Mouse (Mus musculus) spleen, adult 2 months (tissue): ENCODE data around the gene Mff. TPM values are rescaled to one million over a fixed set of nuclear protein-coding genes. Genes with fewer than 3 reads are reported as not detected.
A peak's percentile ranks its signal among the peaks of the same experiment; 100 is the strongest.

Source experiments
- DNase-seq, 2 experiments: peaks; one replicate each; pipeline versions ENCODE4 v3.0.0 to v3.0.0-alpha.2; 2012 to 2021; ENCODE audit warnings: low spot score in 2 of 2, low read depth in 1 of 2
- H3K27ac ChIP-seq: fragments of 200-500 bp; 2 replicates; pipeline ENCODE4 v1.5.1; 2012; ENCODE audit warnings: low read length, inconsistent platforms; ENCODE audit not compliant: insufficient read depth
- H3K27me3 ChIP-seq: fragments of 200-500 bp; 2 replicates; pipeline ENCODE4 v1.6.1; 2012; ENCODE audit warnings: mild to moderate bottlenecking, moderate library complexity, low read length, inconsistent platforms; ENCODE audit not compliant: control insufficient read depth, insufficient read depth
- H3K36me3 ChIP-seq: fragments of 200-500 bp; 2 replicates; pipeline ENCODE4 v1.6.1; 2012; ENCODE audit warnings: mild to moderate bottlenecking, low read length, inconsistent platforms; ENCODE audit not compliant: control insufficient read depth, insufficient read depth
- H3K4me1 ChIP-seq: fragments of 200-500 bp; 2 replicates; pipeline ENCODE4 v1.6.1; 2011; ENCODE audit warnings: inconsistent platforms; ENCODE audit not compliant: control insufficient read depth, insufficient read depth, insufficient read length
- H3K4me3 ChIP-seq: fragments of 200-500 bp; 2 replicates; pipeline ENCODE4 v1.5.1; 2011; ENCODE audit warnings: mild to moderate bottlenecking, inconsistent platforms; ENCODE audit not compliant: insufficient read depth, insufficient read length; ENCODE audit errors: extremely low read depth
- CTCF ChIP-seq: fragments of 200-500 bp; IDR thresholded peaks from 2 replicates; pipeline ENCODE4 v1.5.1; 2011; ENCODE audit warnings: mild to moderate bottlenecking, inconsistent platforms; ENCODE audit not compliant: insufficient read depth, insufficient read length, insufficient replicate concordance; ENCODE audit errors: extremely low read depth
- POLR2A ChIP-seq: fragments of 200-500 bp; IDR thresholded peaks from 2 replicates; pipeline ENCODE4 v1.6.1; 2011; ENCODE audit warnings: low read depth, low read length, inconsistent platforms
- WGBS: fragments of 180-500 bp; shearing (Covaris S2); methylation state at CpG from one replicate; pipeline ENCODE4 v1.1.7; 2018; 5-methylcytosine and 5-hydroxymethylcytosine counted together
- polyA plus RNA-seq: library from polyadenylated mRNA; depleted of rRNA; stranded (reverse); fragments of >200 nt; gene quantifications from 2 replicates; pipeline ENCODE4 v1.2.3, GENCODE M21; 2012

The Mff gene
- polyA plus RNA-seq, 1 experiment: 34.8 TPM

GRCm38 (mm10) chr1:82787414-82787813 lies 62.7 kb downstream of the Mff start:
- 13% methylated on average over 2 of the region's 2 CpGs for WGBS
- H3K4me1 ChIP-seq: no peaks in the 10 kb centered on the region
- H3K4me3 ChIP-seq: no peak overlapping the region
- TF ChIP-seq CTCF (peak; percentile 57; the same call in 1 of the 2 replicates), POLR2A (no peak)
- no peaks in the 10 kb centered on the region for H3K27me3 ChIP-seq
- peak; percentile 1 to 11 for DNase-seq
- no peak overlapping the region for H3K27ac ChIP-seq
- no peaks in the 10 kb centered on the region for H3K36me3 ChIP-seq

- Histone ChIP-seq H3K27me3 (no peaks in the 10 kb centered on the region), H3K36me3 (no peaks in the 10 kb centered on the region), H3K27ac (no peak overlapping the region), H3K4me3 (no peak overlapping the region), H3K4me1 (no peaks in the 10 kb centered on the region)
- 82% methylated on average over 7 of the region's 7 CpGs for WGBS
- TF ChIP-seq POLR2A (no peak), CTCF (no peak)
- no peak for DNase-seq
Observed at GRCm38 (mm10) chr1:82788070-82788469, 63.4 kb downstream of the Mff start.

- Histone ChIP-seq H3K4me1 (peaks cover 5% of the 10 kb centered on the region; the same call in 1 of the 2 replicates), H3K36me3 (no peaks in the 10 kb centered on the region), H3K27ac (no peak overlapping the region), H3K4me3 (no peak overlapping the region), H3K27me3 (no peaks in the 10 kb centered on the region)
- WGBS: 92% methylated on average over 11 of the region's 11 CpGs
- no peak for TF ChIP-seq CTCF
- TF ChIP-seq POLR2A: no peak
- DNase-seq: no peak
Observed at GRCm38 (mm10) chr1:82791105-82791504, 66.4 kb downstream of the Mff start.

GRCm38 (mm10) chr1:82792238-82792637 lies 67.5 kb downstream of the Mff start:
- no peak for DNase-seq
- Histone ChIP-seq H3K4me3 (no peak overlapping the region), H3K4me1 (peaks cover 5% of the 10 kb centered on the region; the same call in 1 of the 2 replicates), H3K36me3 (no peaks in the 10 kb centered on the region), H3K27ac (no peak overlapping the region), H3K27me3 (no peaks in the 10 kb centered on the region)
- TF ChIP-seq POLR2A (no peak), CTCF (no peak)
- WGBS: 92% methylated on average over 6 of the region's 6 CpGs

GRCm38 (mm10) chr1:82793110-82793509 lies 68.4 kb downstream of the Mff start:
- WGBS: 71% methylated on average over 3 of the region's 3 CpGs
- no peak overlapping the region for H3K27ac ChIP-seq
- no peak for DNase-seq

GRCm38 (mm10) chr1:82793986-82794385 lies 69.3 kb downstream of the Mff start:
- TF ChIP-seq POLR2A (no peak), CTCF (no peak)
- Histone ChIP-seq H3K27me3 (no peaks in the 10 kb centered on the region), H3K36me3 (no peaks in the 10 kb centered on the region), H3K4me1 (peaks cover 5% of the 10 kb centered on the region; the same call in 1 of the 2 replicates), H3K27ac (no peak overlapping the region), H3K4me3 (no peak overlapping the region)
- WGBS: 91% methylated on average over 4 of the region's 4 CpGs
- no peak for DNase-seq

More at GRCm38 (mm10) chr1:82793110-82793509, 68.4 kb downstream of the Mff start:
- Histone ChIP-seq H3K4me3 (no peak overlapping the region), H3K4me1 (peaks cover 5% of the 10 kb centered on the region; the same call in 1 of the 2 replicates), H3K36me3 (no peaks in the 10 kb centered on the region), H3K27me3 (no peaks in the 10 kb centered on the region)
- no peak for TF ChIP-seq CTCF
- no peak for TF ChIP-seq POLR2A

GRCm38 (mm10) chr1:82795211-82795610 lies 70.5 kb downstream of the Mff start:
- Histone ChIP-seq H3K4me3 (no peak overlapping the region), H3K36me3 (no peaks in the 10 kb centered on the region), H3K27me3 (no peaks in the 10 kb centered on the region), H3K27ac (no peak overlapping the region), H3K4me1 (peaks cover 5% of the 10 kb centered on the region; the same call in 1 of the 2 replicates)
- no peak for DNase-seq
- TF ChIP-seq CTCF (no peak), POLR2A (no peak)
- 75% methylated on average over 2 of the region's 2 CpGs for WGBS
